ENCODE assay signal across 12 mouse cellular contexts in the genomic region with DNA sequence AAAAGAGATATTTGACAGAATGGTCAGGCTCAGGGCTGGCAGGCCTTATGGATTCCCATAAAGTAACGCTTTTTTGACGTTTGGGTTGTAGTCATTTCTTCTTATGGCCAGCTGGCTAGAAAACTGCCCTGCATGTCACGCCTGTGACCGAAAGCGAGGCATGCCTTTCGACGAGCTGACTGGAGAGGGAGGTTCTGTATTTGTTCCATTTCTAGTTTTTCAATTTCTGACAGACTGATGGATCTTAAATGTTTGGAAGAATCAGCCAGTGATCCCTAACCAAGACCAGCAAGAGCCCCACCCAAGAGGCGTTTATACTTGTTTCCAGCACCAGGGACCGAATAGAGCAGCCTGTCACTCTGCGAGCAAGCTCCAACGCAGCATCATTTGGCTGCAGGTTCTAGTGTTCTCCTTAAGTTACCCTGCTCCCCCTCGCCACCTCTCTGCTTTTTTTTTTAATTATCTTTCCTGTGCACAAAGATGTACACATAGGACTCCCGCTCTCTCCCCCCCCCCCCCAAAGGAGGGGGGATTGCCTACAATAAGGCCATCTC.
A peak's percentile ranks its signal among the peaks of the same experiment; 100 is the strongest.
DNase-seq lines count a peak whose midpoint lies in the region; ATAC-seq and TF ChIP-seq lines count a peak whose summit lies in the region.
"Had no signal": no experiment of that assay in that cellular context is flagged by ENCODE, and none has a peak within 500 bp of the region (broad histone marks: within the 10 kb centered on the region; RNA-seq: fewer than 3 reads in every experiment).

No protein-coding gene starts in this region.

- peak overlapping the region; percentile 40 for H3K4me3 ChIP-seq in cerebellum, adult 2 months (replicated peaks; ENCODE audit: insufficient read depth, low read depth, low read length)
- H3K4me3 ChIP-seq in limb, embryonic 11.5 days (ENCODE audit: low read depth, low read length): no peak overlapping the region
- H3K4me3 ChIP-seq in limb, embryonic 10.5 days: no peak overlapping the region
- peak overlapping the region; percentile 16; the same call in 1 of the 2 replicates for H3K4me3 ChIP-seq in hindbrain, embryonic 11.5 days (ENCODE audit: low read depth, low read length)
- H3K4me3 ChIP-seq in neural tube, embryonic 14.5 days (ENCODE audit: low read depth, low read length): no peak overlapping the region

- TF ChIP-seq CTCF in cerebellum, adult 2 months (IDR thresholded peaks at IDR 0.05; ENCODE audit: borderline replicate concordance, insufficient read depth, low read depth, low read length): no peak

- H3K27ac ChIP-seq in cerebellum, adult 2 months (ENCODE audit: insufficient read depth, low read length): no peak overlapping the region
- H3K27ac ChIP-seq in limb, embryonic 11.5 days (replicated peaks; ENCODE audit: low read depth, low read length): no peak overlapping the region
- no peak overlapping the region for H3K27ac ChIP-seq in limb, embryonic 10.5 days
- no peak overlapping the region for H3K27ac ChIP-seq in hindbrain, embryonic 11.5 days (ENCODE audit: low read depth, low read length)
- no peak overlapping the region for H3K27ac ChIP-seq in neural tube, embryonic 14.5 days (ENCODE audit: low read depth, low read length)

- no peak for TF ChIP-seq POLR2A in cerebellum, adult 2 months (IDR thresholded peaks at IDR 0.05; ENCODE audit: borderline replicate concordance, insufficient read depth, low read length)

- no peaks in the 10 kb centered on the region for H3K27me3 ChIP-seq in cerebellum, adult 2 months (ENCODE audit: control insufficient read depth, insufficient read depth, low read length)
- no peaks in the 10 kb centered on the region for H3K27me3 ChIP-seq in limb, embryonic 11.5 days (ENCODE audit: control insufficient read depth, insufficient read depth, low read length)
- H3K27me3 ChIP-seq in limb, embryonic 10.5 days (ENCODE audit: low read depth, poor library complexity, severe bottlenecking): no peaks in the 10 kb centered on the region
- H3K27me3 ChIP-seq in hindbrain, embryonic 11.5 days (ENCODE audit: control insufficient read depth, insufficient read depth, low read length): no peaks in the 10 kb centered on the region
- no peaks in the 10 kb centered on the region for H3K27me3 ChIP-seq in neural tube, embryonic 14.5 days (ENCODE audit: control insufficient read depth, insufficient read depth, low read length)

- H3K9ac ChIP-seq in limb, embryonic 11.5 days (ENCODE audit: low read length): no peak overlapping the region
- H3K9ac ChIP-seq in hindbrain, embryonic 11.5 days (ENCODE audit: low read depth, low read length): no peak overlapping the region
- H3K9ac ChIP-seq in neural tube, embryonic 14.5 days (replicated peaks; ENCODE audit: low read depth, low read length): no peak overlapping the region

- no peaks in the 10 kb centered on the region for H3K36me3 ChIP-seq in limb, embryonic 11.5 days (ENCODE audit: control insufficient read depth, insufficient read depth, low read length)
- H3K36me3 ChIP-seq in limb, embryonic 10.5 days: no peaks in the 10 kb centered on the region
- no peaks in the 10 kb centered on the region for H3K36me3 ChIP-seq in hindbrain, embryonic 11.5 days (ENCODE audit: control insufficient read depth, insufficient read depth, low read length)
- no peaks in the 10 kb centered on the region for H3K36me3 ChIP-seq in neural tube, embryonic 14.5 days (ENCODE audit: control insufficient read depth, insufficient read depth, low read length)

- 28% methylated on average over 13 of the region's 13 CpGs for WGBS in cerebellum, adult 2 months
- WGBS in limb, embryonic 11.5 days: 61% methylated on average over 13 of the region's 13 CpGs
- WGBS in limb, embryonic 10.5 days: 56% methylated on average over 13 of the region's 13 CpGs
- 32% methylated on average over 13 of the region's 13 CpGs for WGBS in hindbrain, embryonic 11.5 days
- WGBS in neural tube, embryonic 14.5 days: 43% methylated on average over 13 of the region's 13 CpGs

- ATAC-seq in limb, embryonic 11.5 days (ENCODE audit: insufficient number of reproducible peaks, low FRiP score, low TSS enrichment, low read depth): no peak
- ATAC-seq in hindbrain, embryonic 11.5 days (ENCODE audit: low FRiP score): no peak
- ATAC-seq in neural tube, embryonic 14.5 days (ENCODE audit: low read depth): no peak
- no peak for ATAC-seq in CD4-positive, CD25-positive, alpha-beta regulatory T cell, adult 4 months
- ATAC-seq: Patski had no signal

- no peaks in the 10 kb centered on the region; the same call in 1 of the 2 replicates for H3K4me1 ChIP-seq in cerebellum, adult 2 months (ENCODE audit: control insufficient read depth, insufficient read depth, low read length)
- no peaks in the 10 kb centered on the region; the same call in 1 of the 2 replicates for H3K4me1 ChIP-seq in limb, embryonic 11.5 days (ENCODE audit: control insufficient read depth, insufficient read depth, low read length)
- H3K4me1 ChIP-seq in limb, embryonic 10.5 days: peaks cover 2% of the 10 kb centered on the region; the same call in 1 of the 2 replicates
- H3K4me1 ChIP-seq in hindbrain, embryonic 11.5 days (replicated peaks; ENCODE audit: control insufficient read depth, insufficient read depth, low read length): 0 out of 2 replicates have a peak, but pooled peaks cover 2% of the 10 kb centered on the region
- no peaks in the 10 kb centered on the region for H3K4me1 ChIP-seq in neural tube, embryonic 14.5 days (ENCODE audit: control insufficient read depth, insufficient read depth, low read length)

- DNase-seq in cerebellum, adult 2 months: no peak
- no peak for DNase-seq in cerebellum, adult 9-10 months
- no peak for DNase-seq in limb, embryonic 11.5 days (ENCODE audit: low spot score)
- DNase-seq in limb, embryonic 10.5 days (ENCODE audit: low spot score): no peak
- peak; percentile 33 for DNase-seq in hindbrain, embryonic 11.5 days (ENCODE audit: low spot score)
- DNase-seq in layer of hippocampus, adult 11-12 months (ENCODE audit: low spot score): no peak
- DNase-seq: gastrocnemius, postnatal 10 days; layer of hippocampus, adult 9-11 months; lung, postnatal 36 days had no signal

- no peaks in the 10 kb centered on the region for H3K9me3 ChIP-seq in limb, embryonic 11.5 days (ENCODE audit: control insufficient read depth, low read length)
- H3K9me3 ChIP-seq in limb, embryonic 10.5 days (replicated peaks): no peaks in the 10 kb centered on the region
- no peaks in the 10 kb centered on the region for H3K9me3 ChIP-seq in hindbrain, embryonic 11.5 days (ENCODE audit: control insufficient read depth, low read length)
- no peaks in the 10 kb centered on the region for H3K9me3 ChIP-seq in neural tube, embryonic 14.5 days (ENCODE audit: control insufficient read depth, low read length)

- peak overlapping the region; percentile 15; the same call in 1 of the 2 replicates for H3K4me2 ChIP-seq in limb, embryonic 11.5 days (ENCODE audit: low read depth, severe bottlenecking)
- H3K4me2 ChIP-seq in hindbrain, embryonic 11.5 days (replicated peaks; ENCODE audit: low read depth, low read length): peak overlapping the region; percentile 35
- peak overlapping the region; percentile 29; the same call in 1 of the 2 replicates for H3K4me2 ChIP-seq in neural tube, embryonic 14.5 days (ENCODE audit: low read depth, low read length)

Comparison
In these comparisons a context has a peak if more than half of its experiments do, and no peak if none do; other contexts are left out.
1. H3K4me3 ChIP-seq: peak in cerebellum, adult 2 months (single experiment) and hindbrain, embryonic 11.5 days (single experiment); none in limb, embryonic 11.5 days (single experiment), limb, embryonic 10.5 days (single experiment) and neural tube, embryonic 14.5 days (single experiment).
2. Peak in every context shown above with its lines, with median percentiles within 50 percentile points of each other: H3K4me2 ChIP-seq.